Mouse (Mus musculus) layer of hippocampus, postnatal 25 days (tissue): ENCODE data around the gene Slc38a10. TPM values are rescaled to one million over a fixed set of nuclear protein-coding genes. Genes with fewer than 3 reads are reported as not detected.

Experiments
- DNase-seq, 2 experiments: peaks; one replicate each; pipeline ENCODE4 v3.0.0; 2022; ENCODE audit warnings: mixed read lengths in 2 of 2, low spot score in 1 of 2; ENCODE audit errors: extremely low spot score in 1 of 2
- total RNA-seq, 2 experiments: library from RNA; stranded (reverse); gene quantifications; 2 replicates each; pipeline ENCODE4 v1.2.3; 2021

Gene Slc38a10
- total RNA-seq, 2 experiments from 2014 or later: 85.3 to 88.5 TPM

- no peak for DNase-seq
These were observed 7.2 kb downstream of the Slc38a10 start for GRCm38 (mm10) chr11:120143708-120144497.

- DNase-seq: no peak
These were observed 8.5 kb downstream of the Slc38a10 start for GRCm38 (mm10) chr11:120142601-120143051.

- no peak for DNase-seq
These were observed 10.9 kb downstream of the Slc38a10 start for GRCm38 (mm10) chr11:120140255-120140654.

- no peak for DNase-seq
These were observed 11.8 kb downstream of the Slc38a10 start for GRCm38 (mm10) chr11:120139309-120139731.

GRCm38 (mm10) chr11:120137625-120138004 is 13.5 kb downstream of the Slc38a10 start:
- no peak for DNase-seq

GRCm38 (mm10) chr11:120136796-120137624 is 14.1 kb downstream of the Slc38a10 start:
- peak; percentile 42 to 50 for DNase-seq

GRCm38 (mm10) chr11:120136195-120136594 is 15.0 kb downstream of the Slc38a10 start:
- no peak for DNase-seq

GRCm38 (mm10) chr11:120134847-120135530 is 16.2 kb downstream of the Slc38a10 start:
- no peak for DNase-seq

- no peak for DNase-seq
These were observed 17.0 kb downstream of the Slc38a10 start for GRCm38 (mm10) chr11:120134148-120134547.

- no peak for DNase-seq
These were observed 21.9 kb downstream of the Slc38a10 start for GRCm38 (mm10) chr11:120129281-120129680.

GRCm38 (mm10) chr11:120126845-120127244 is 24.3 kb downstream of the Slc38a10 start:
- no peak for DNase-seq

- no peak for DNase-seq
These were observed 29.0 kb downstream of the Slc38a10 start for GRCm38 (mm10) chr11:120122126-120122525.

- peak; percentile 61 to 89 for DNase-seq
These were observed 30.3 kb downstream of the Slc38a10 start for GRCm38 (mm10) chr11:120120642-120121420.

GRCm38 (mm10) chr11:120119936-120120541 is 31.1 kb downstream of the Slc38a10 start:
- no peak for DNase-seq

GRCm38 (mm10) chr11:120119108-120119507 is 32.0 kb downstream of the Slc38a10 start:
- no peak for DNase-seq

- no peak for DNase-seq
These were observed 33.5 kb downstream of the Slc38a10 start for GRCm38 (mm10) chr11:120117626-120118025.

- DNase-seq: no peak
These were observed 36.5 kb downstream of the Slc38a10 start for GRCm38 (mm10) chr11:120114488-120115215.

GRCm38 (mm10) chr11:120112136-120112535 is 39.0 kb downstream of the Slc38a10 start:
- DNase-seq: no peak

- DNase-seq: peak; percentile 44 to 73
These were observed 40.1 kb downstream of the Slc38a10 start for GRCm38 (mm10) chr11:120111033-120111432.
